9 mouse cellular contexts compared by ENCODE assay signal in genomic region chr2:129674935-129675634, GRCm38 (mm10). TPM values are rescaled to one million over a fixed set of nuclear protein-coding genes. Genes with fewer than 3 reads are reported as not detected.
DNase-seq lines count a peak whose midpoint lies in the region; ATAC-seq and TF ChIP-seq lines count a peak whose summit lies in the region.
"Had no signal": no experiment of that assay in that cellular context is flagged by ENCODE, and none has a peak within 500 bp of the region (broad histone marks: within the 10 kb centered on the region; RNA-seq: fewer than 3 reads in every experiment).

No protein-coding gene starts in this region.

- H3K27ac ChIP-seq in bone marrow macrophage, adult 2 months (ENCODE audit: insufficient read depth, low read depth, low read length): no peak overlapping the region
- H3K27ac ChIP-seq in embryonic fibroblast, embryonic 13.5 days (ENCODE audit: insufficient read depth, low read length): no peak overlapping the region
- no peak overlapping the region for H3K27ac ChIP-seq in heart, postnatal 0 days (ENCODE audit: low read depth)
- no peak overlapping the region for H3K27ac ChIP-seq in lung, postnatal 0 days (ENCODE audit: low read length)
- H3K27ac ChIP-seq: limb, embryonic 15.5 days had no signal

- H3K4me2 ChIP-seq in heart, postnatal 0 days (ENCODE audit: low read depth, low read length): no peak overlapping the region
- H3K4me2 ChIP-seq in lung, postnatal 0 days (replicated peaks; ENCODE audit: low read depth, low read length): no peak overlapping the region
- H3K4me2 ChIP-seq: limb, embryonic 15.5 days had no signal

- no peak overlapping the region for H3K4me3 ChIP-seq in bone marrow macrophage, adult 2 months (ENCODE audit: insufficient read depth, low read length)
- no peak overlapping the region for H3K4me3 ChIP-seq in embryonic fibroblast, embryonic 13.5 days (ENCODE audit: insufficient read depth, low read length)
- H3K4me3 ChIP-seq in heart, postnatal 0 days (ENCODE audit: low read depth, low read length): no peak overlapping the region
- no peak overlapping the region for H3K4me3 ChIP-seq in lung, postnatal 0 days (ENCODE audit: low read depth, low read length)
- H3K4me3 ChIP-seq: limb, embryonic 15.5 days had no signal

- peak; percentile 85 for DNase-seq in ES-CJ7 (ENCODE audit: low read depth, low spot score)
- DNase-seq in heart, postnatal 0 days (ENCODE audit: low spot score): peak; percentile 74
- peak; percentile 81 for DNase-seq in layer of hippocampus, adult 11-12 months (ENCODE audit: low spot score)
- DNase-seq in lung, postnatal 0 days (ENCODE audit: low spot score): peak; percentile 87
- DNase-seq in retina, postnatal 7 days (ENCODE audit: low read depth, low spot score): peak; percentile 67
- DNase-seq in urinary bladder, adult 2 months (ENCODE audit: low spot score): peak; percentile 68

- no peak overlapping the region for H3K9ac ChIP-seq in heart, postnatal 0 days (replicated peaks; ENCODE audit: low read depth, low read length)
- H3K9ac ChIP-seq in lung, postnatal 0 days (replicated peaks; ENCODE audit: low read depth): no peak overlapping the region
- H3K9ac ChIP-seq: limb, embryonic 15.5 days had no signal

- H3K36me3 ChIP-seq in heart, postnatal 0 days (replicated peaks; ENCODE audit: control insufficient read depth, insufficient read depth, low read length): no peaks in the 10 kb centered on the region
- H3K36me3 ChIP-seq in lung, postnatal 0 days (ENCODE audit: insufficient read depth, low read length): no peaks in the 10 kb centered on the region
- H3K36me3 ChIP-seq: limb, embryonic 15.5 days had no signal

- no peaks in the 10 kb centered on the region for H3K27me3 ChIP-seq in heart, postnatal 0 days (ENCODE audit: control insufficient read depth, insufficient read depth, low read length)
- H3K27me3 ChIP-seq in lung, postnatal 0 days (replicated peaks; ENCODE audit: insufficient read depth, low read length): no peaks in the 10 kb centered on the region
- H3K27me3 ChIP-seq: limb, embryonic 15.5 days had no signal

- TF ChIP-seq CTCF in bone marrow macrophage, adult 2 months (IDR thresholded peaks at IDR 0.05; ENCODE audit: low read depth, low read length): peak; percentile 99
- TF ChIP-seq CTCF in embryonic fibroblast, embryonic 13.5 days (IDR thresholded peaks at IDR 0.05; ENCODE audit: borderline replicate concordance, insufficient read depth, low read length): peak; percentile 93
- TF ChIP-seq CTCF in heart, postnatal 0 days (IDR thresholded peaks at IDR 0.05; ENCODE audit: low read depth): peak; percentile 96
- TF ChIP-seq CTCF in lung, postnatal 0 days (IDR thresholded peaks at IDR 0.05): peak; percentile 99

- no peaks in the 10 kb centered on the region for H3K4me1 ChIP-seq in bone marrow macrophage, adult 2 months (ENCODE audit: control insufficient read depth, insufficient read depth, low read length)
- H3K4me1 ChIP-seq in embryonic fibroblast, embryonic 13.5 days (ENCODE audit: control insufficient read depth, insufficient read depth, low read length): no peaks in the 10 kb centered on the region
- H3K4me1 ChIP-seq in heart, postnatal 0 days (ENCODE audit: control insufficient read depth, insufficient read depth): no peaks in the 10 kb centered on the region
- H3K4me1 ChIP-seq in lung, postnatal 0 days (ENCODE audit: insufficient read depth, low read depth, low read length): no peaks in the 10 kb centered on the region
- H3K4me1 ChIP-seq: limb, embryonic 15.5 days had no signal

- no peak for TF ChIP-seq POLR2A in bone marrow macrophage, adult 2 months (IDR thresholded peaks at IDR 0.05; ENCODE audit: borderline replicate concordance, low read depth, low read length)
- no peak for TF ChIP-seq POLR2A in embryonic fibroblast, embryonic 13.5 days (IDR thresholded peaks at IDR 0.05; ENCODE audit: low read depth, low read length)

- ATAC-seq in heart, postnatal 0 days (ENCODE audit: insufficient read depth, low read depth): peak; percentile 60; the same call in 1 of the 2 replicates
- ATAC-seq in lung, postnatal 0 days: peak; percentile 54

- no peak for TF ChIP-seq EP300 in heart, postnatal 0 days (IDR thresholded peaks at IDR 0.05; ENCODE audit: low read depth)
- TF ChIP-seq EP300 in lung, postnatal 0 days (IDR thresholded peaks at IDR 0.05): no peak

- H3K9me3 ChIP-seq in heart, postnatal 0 days (replicated peaks; ENCODE audit: control insufficient read depth, low read length): no peaks in the 10 kb centered on the region
- no peaks in the 10 kb centered on the region for H3K9me3 ChIP-seq in lung, postnatal 0 days (ENCODE audit: low read length)
- H3K9me3 ChIP-seq: limb, embryonic 15.5 days had no signal

- WGBS in heart, postnatal 0 days: 27% methylated on average over 13 of the region's 13 CpGs
- 22% methylated on average over 13 of the region's 13 CpGs for WGBS in lung, postnatal 0 days

RNA-seq across cellular contexts. Expression of gene Pdyn, which starts 24.6 kb away (rescaled TPM):
- not detected in 2 replicates for polyA plus RNA-seq in bone marrow macrophage, adult 2 months (2012; ENCODE audit: insufficient read depth, insufficient read length, missing spikeins)
- polyA plus RNA-seq in embryonic fibroblast, embryonic 13.5 days (2011; ENCODE audit: insufficient read length, low read depth, missing spikeins): not detected in 2 replicates
- 0.81 TPM in 1 of 2 replicates, not detected in the other for total RNA-seq in heart, postnatal 0 days (2014; rRNA removed; ENCODE audit: low replicate concordance)
- 0.04 TPM in 2 replicates for polyA plus RNA-seq in heart, postnatal 0 days (2015; fragmentation: Nextera tagmentation; extraction: Ambion mirVana)
- not detected in 2 replicates for polyA plus RNA-seq in lung, postnatal 0 days (2015; fragmentation: Nextera tagmentation; extraction: Ambion mirVana)
- polyA plus RNA-seq in urinary bladder, adult 2 months (2012; rRNA removed): not detected in 2 replicates
